Mouse (Mus musculus) hindbrain, embryonic 14.5 days (tissue): ENCODE measurements at regions not wholly inside any gene's neighbourhood (a gene's known extent, or its start where the extent isn't known, plus 50 kb on each side); places are given as distances from the start of the nearest gene placed in this dataset.
A peak's percentile ranks its signal among the peaks of the same experiment; 100 is the strongest.

Source experiments
- ATAC-seq: fragments of 200-750 bp; cut with Nextera tagmentation; 2 replicates; pipeline ENCODE4 v1.8.0; 2017; ENCODE audit warnings: moderate number of reproducible peaks, mild to moderate bottlenecking, moderate TSS enrichment, moderate library complexity; ENCODE audit not compliant: low FRiP score
- DNase-seq: peaks from one replicate; pipeline ENCODE4 v3.0.0-alpha.2; 2015; ENCODE audit warnings: low spot score
- H3K27ac ChIP-seq: fragments of 300-500 bp; sonication (generic); 2 replicates; pipeline ENCODE4 v1.5.1; 2014; ENCODE audit warnings: mild to moderate bottlenecking, moderate library complexity
- H3K27me3 ChIP-seq: fragments of 300-500 bp; sonication (generic); 2 replicates; pipeline ENCODE4 v1.6.1; 2014; ENCODE audit warnings: mild to moderate bottlenecking, low read length, mixed read lengths; ENCODE audit not compliant: control insufficient read depth, insufficient read depth
- H3K36me3 ChIP-seq: fragments of 300-500 bp; sonication (generic); replicated peaks from 2 replicates; pipeline ENCODE4 v1.6.1; 2014; ENCODE audit not compliant: control insufficient read depth, insufficient read depth
- H3K4me1 ChIP-seq: fragments of 300-500 bp; sonication (generic); replicated peaks from 2 replicates; pipeline ENCODE4 v1.6.1; 2014; ENCODE audit warnings: antibody characterized with exemption, low read length, mixed read lengths; ENCODE audit not compliant: control insufficient read depth, insufficient read depth
- H3K4me2 ChIP-seq: fragments of 300-500 bp; sonication (generic); replicated peaks from 2 replicates; pipeline ENCODE4 v1.6.1; 2014; ENCODE audit warnings: mild to moderate bottlenecking, moderate library complexity
- H3K4me3 ChIP-seq: fragments of 300-500 bp; sonication (generic); replicated peaks from 2 replicates; pipeline ENCODE4 v1.5.1; 2014; ENCODE audit warnings: mild to moderate bottlenecking, low read length
- H3K9ac ChIP-seq: fragments of 300-500 bp; sonication (generic); 2 replicates; pipeline ENCODE4 v1.6.1; 2014
- H3K9me3 ChIP-seq: fragments of 300-500 bp; sonication (generic); 2 replicates; pipeline ENCODE4 v1.6.1; 2016; ENCODE audit warnings: low read length; ENCODE audit not compliant: control insufficient read depth
- WGBS: fragments of 180-500 bp; shearing (Covaris S2); extraction: QIAGEN DNeasy Blood & Tissue Kit; methylation state at CpG from one replicate; pipeline ENCODE4 v1.1.7; 2014; 5-methylcytosine and 5-hydroxymethylcytosine counted together

DNA sequence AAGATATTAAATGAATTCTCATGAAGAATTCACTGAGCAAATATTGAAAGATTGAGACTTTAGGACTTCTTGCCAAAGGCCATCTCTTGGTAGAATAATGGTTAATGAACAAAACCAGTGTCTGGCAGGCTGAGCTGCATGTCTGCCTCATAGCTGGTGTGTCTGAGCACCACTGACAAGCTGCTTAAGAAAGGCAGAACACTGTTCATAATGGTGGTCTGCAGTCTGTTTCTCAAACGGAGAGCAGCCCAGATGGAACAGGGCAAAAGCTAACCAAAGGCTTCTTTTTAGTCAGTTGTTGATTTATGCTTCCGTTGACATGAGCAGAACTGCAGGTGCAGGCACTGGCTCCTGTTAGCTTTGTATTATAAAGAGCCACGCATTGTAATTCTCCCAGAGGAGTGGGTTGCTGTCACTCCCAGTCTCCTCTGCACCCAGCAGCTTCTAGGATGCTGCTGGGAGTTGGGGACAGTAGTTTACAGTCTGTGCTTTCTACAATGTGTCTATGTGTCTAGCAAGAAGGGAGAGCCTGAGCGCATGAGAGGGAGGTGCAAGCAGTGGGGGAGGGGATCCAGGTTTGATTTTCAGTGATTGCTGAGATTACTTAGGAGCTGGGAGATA is 1084.2 kb upstream of the Luzp2 start:
- peak overlapping the region; percentile 69 for H3K27ac ChIP-seq
- H3K9me3 ChIP-seq = no peaks in the 10 kb centered on the region
- DNase-seq = peak; percentile 44
- H3K36me3 ChIP-seq = no peaks in the 10 kb centered on the region
- 27% methylated on average over 4 of the region's 4 CpGs for WGBS
- peak overlapping the region; percentile 18; the same call in 1 of the 2 replicates for H3K9ac ChIP-seq
- ATAC-seq = peak; percentile 59; the same call in 1 of the 2 replicates
- no peak overlapping the region for H3K4me3 ChIP-seq
- peaks cover 7% of the 10 kb centered on the region for H3K4me1 ChIP-seq
- H3K27me3 ChIP-seq = no peaks in the 10 kb centered on the region
- 0 out of 2 replicates have a peak overlapping the region, but pooled peaks have one; percentile 18 for H3K4me2 ChIP-seq
